Mouse (Mus musculus): ENCODE measurements around the gene Cda.

DNA sequence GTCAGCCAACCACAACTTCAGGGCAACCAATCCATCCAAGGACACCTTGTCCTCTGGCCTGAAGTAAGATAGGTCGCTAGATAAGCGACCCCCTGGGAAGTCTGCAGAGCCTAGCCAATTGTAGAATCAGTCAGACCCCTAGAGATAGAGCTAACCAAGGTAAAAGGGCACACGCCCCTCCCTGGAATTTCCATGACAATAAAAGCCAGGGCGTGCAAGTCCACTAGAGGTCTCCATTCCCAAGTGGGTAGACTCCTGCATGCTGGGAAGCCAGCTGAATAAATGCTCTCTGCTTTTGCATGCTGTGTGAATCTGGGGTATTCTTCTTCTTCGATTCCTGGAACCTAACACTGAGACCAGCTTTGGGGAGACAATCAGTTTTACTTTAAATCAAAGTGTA lies 48.6 kb upstream of the Cda start:
- TF ChIP-seq CTCF (IDR thresholded peaks at IDR 0.05; ENCODE audit: borderline replicate concordance, extremely low read depth, insufficient read depth, insufficient read length) (no peak), POLR2A (IDR thresholded peaks at IDR 0.05; ENCODE audit: borderline replicate concordance, extremely low read depth, insufficient read depth, insufficient read length, poor library complexity, severe bottlenecking) (no peak)

All from brain, embryonic 14.5 days (tissue).